Mouse (Mus musculus): ENCODE data around the gene Iah1. TPM values are rescaled to one million over a fixed set of nuclear protein-coding genes. Genes with fewer than 3 reads are reported as not detected.
A peak's percentile ranks its signal among the peaks of the same experiment; 100 is the strongest.

The Iah1 gene
- polyA plus RNA-seq, 1 experiment from 2014 or later, result 64.7 TPM

DNA sequence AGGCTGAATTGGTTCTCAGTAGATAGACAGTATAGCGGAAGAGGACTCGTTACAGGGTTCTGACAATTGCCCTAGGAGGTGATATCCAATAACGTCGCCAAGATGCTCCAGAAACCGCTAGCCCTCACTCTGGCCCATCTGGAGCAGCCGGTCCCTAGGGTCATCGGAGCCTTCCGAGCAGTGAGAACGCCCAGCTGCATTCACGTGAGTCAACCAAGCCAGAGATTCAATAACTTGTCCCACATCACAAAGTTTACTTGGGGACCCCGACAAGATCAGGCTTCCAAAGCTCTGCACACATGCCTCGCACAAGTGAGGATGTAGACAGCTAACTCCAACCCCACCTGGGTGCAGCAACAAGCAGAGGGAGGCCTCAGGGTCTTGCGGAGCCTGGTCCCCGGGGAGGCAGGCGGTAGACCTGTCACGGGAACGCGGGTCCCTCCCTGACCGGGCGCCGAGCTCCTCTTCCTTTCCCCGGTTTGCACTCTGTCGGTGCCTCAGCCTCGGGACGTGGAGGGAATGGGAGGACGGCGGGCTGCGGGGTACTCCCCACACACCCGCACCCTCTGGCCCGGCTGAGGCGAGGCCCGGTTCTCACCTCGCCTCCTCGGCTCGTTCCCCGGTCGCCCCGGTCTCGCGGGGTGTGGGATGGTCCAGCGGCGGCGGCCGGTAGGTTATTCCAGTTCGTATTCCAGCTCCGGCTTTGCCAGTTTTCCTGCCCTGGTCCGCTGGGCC lies 30.5 kb upstream of the Iah1 start:
- no peak for TF ChIP-seq EP300 (IDR thresholded peaks at IDR 0.05; ENCODE audit: low read depth)
- no peak for TF ChIP-seq CTCF (IDR thresholded peaks at IDR 0.05; ENCODE audit: low read depth)
- Histone ChIP-seq H3K4me2 (ENCODE audit: low read depth, low read length) (peak overlapping the region; percentile 96), H3K27ac (ENCODE audit: low read depth) (peak overlapping the region; percentile 71), H3K4me1 (ENCODE audit: insufficient read depth) (peaks cover 21% of the 10 kb centered on the region), H3K9me3 (ENCODE audit: low read length) (no peaks in the 10 kb centered on the region), H3K36me3 (replicated peaks; ENCODE audit: insufficient read depth, low read length) (peaks cover 5% of the 10 kb centered on the region), H3K27me3 (ENCODE audit: insufficient read depth, low read length) (no peaks in the 10 kb centered on the region), H3K4me3 (ENCODE audit: low read depth, low read length) (peak overlapping the region; percentile 93), H3K9ac (replicated peaks) (peak overlapping the region; percentile 92)
- ATAC-seq (peak; percentile 79), DNase-seq (no peak)
- under 1% methylated on average over 46 of the region's 47 CpGs for WGBS (ENCODE audit: insufficient replicate concordance)

DNA sequence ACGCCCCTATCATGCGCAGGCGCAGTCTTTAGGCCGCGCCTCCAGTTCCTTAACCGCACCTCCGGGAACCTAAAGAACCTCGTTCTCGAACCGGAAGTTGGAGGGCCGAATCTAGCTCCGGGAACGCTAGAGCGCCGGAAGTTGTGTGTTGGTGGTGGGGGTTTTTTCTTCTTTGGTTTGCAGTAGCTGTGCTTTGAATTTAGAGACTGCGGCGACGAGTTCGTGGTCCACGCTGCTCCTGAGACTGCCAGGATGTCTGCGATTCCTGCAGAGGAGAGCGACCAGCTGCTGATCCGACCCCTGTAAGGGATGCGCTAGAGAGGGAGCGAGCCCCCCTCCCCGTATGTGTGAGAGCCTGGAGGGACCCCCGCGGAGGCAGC lies 30.0 kb upstream of the Iah1 start, which contains the start of gene Itgb1bp1:
Itgb1bp1 (minus strand) TSS at position 42 of the 380 bp plus-strand sequence.
- H3K4me3 ChIP-seq (ENCODE audit: low read depth, low read length), result peak within 1 kb of the TSS; percentile 93
- peak within 1 kb of the TSS; percentile 92 for H3K9ac ChIP-seq (replicated peaks)
- WGBS (ENCODE audit: insufficient replicate concordance), result under 1% methylated on average over 28 of the region's 28 CpGs
- peak; percentile 95 for ATAC-seq
- peak within 1 kb of the TSS; percentile 91 for H3K27ac ChIP-seq (ENCODE audit: low read depth)
- H3K4me2 ChIP-seq (ENCODE audit: low read depth, low read length), result peak within 1 kb of the TSS; percentile 96
- H3K36me3 ChIP-seq (replicated peaks; ENCODE audit: insufficient read depth, low read length), result peaks cover 7% of the 10 kb centered on the region
- peak; percentile 99 for DNase-seq
- peaks cover 21% of the 10 kb centered on the region for H3K4me1 ChIP-seq (ENCODE audit: insufficient read depth)
- TF ChIP-seq CTCF (IDR thresholded peaks at IDR 0.05; ENCODE audit: low read depth) (no peak), EP300 (IDR thresholded peaks at IDR 0.05; ENCODE audit: low read depth) (peak; percentile 26; the same call in 1 of the 2 replicates)
- no peaks in the 10 kb centered on the region for H3K27me3 ChIP-seq (ENCODE audit: insufficient read depth, low read length)
- H3K9me3 ChIP-seq (ENCODE audit: low read length), result no peaks in the 10 kb centered on the region

GRCm38 (mm10) chr12:21286712-21287650 lies 29.2 kb upstream of the Iah1 start:
- DNase-seq, result peak; percentile 31
- WGBS (ENCODE audit: insufficient replicate concordance), result 14% methylated on average over 18 of the region's 18 CpGs

DNA sequence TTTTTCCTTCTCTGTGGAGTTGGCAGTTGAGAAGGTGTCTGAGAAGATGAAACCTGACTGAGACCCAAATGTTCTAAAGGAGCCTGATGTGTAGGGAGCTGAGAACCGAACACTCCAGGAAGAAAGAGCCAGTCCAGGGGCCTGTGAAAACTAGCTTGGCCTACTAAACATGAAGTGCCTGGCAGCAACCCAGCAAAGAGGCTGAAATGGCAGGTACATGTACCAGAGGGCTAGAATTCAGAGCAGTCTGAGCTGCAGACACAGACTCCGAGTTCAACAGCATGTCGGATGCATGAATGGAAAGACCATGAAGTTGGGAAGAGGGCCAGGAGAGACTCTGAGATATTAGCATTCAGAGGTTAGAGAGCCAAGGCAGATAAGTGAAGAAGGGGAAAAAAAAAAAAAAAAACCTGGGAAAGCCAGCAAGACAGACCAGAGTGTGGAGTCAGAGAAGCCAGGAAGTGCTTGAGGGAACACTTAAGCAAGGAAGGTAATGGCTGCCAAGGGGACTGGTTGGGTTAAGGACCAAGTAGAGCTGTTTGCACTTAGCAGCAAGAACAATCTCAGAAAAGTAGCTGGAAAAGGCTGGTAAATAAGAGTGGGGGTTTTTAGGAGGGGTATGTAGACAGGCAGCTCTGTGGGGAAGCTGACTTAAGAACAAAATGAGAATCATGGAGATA lies 27.3 kb upstream of the Iah1 start:
- no peak for DNase-seq
- WGBS (ENCODE audit: insufficient replicate concordance), result 94% methylated on average over 3 of the region's 3 CpGs
- Histone ChIP-seq H3K27ac (ENCODE audit: low read depth) (no peak overlapping the region), H3K4me2 (ENCODE audit: low read depth, low read length) (no peak overlapping the region), H3K9ac (replicated peaks) (no peak overlapping the region), H3K36me3 (replicated peaks; ENCODE audit: insufficient read depth, low read length) (peaks cover 23% of the 10 kb centered on the region), H3K4me3 (ENCODE audit: low read depth, low read length) (no peak overlapping the region), H3K9me3 (ENCODE audit: low read length) (no peaks in the 10 kb centered on the region), H3K27me3 (ENCODE audit: insufficient read depth, low read length) (no peaks in the 10 kb centered on the region), H3K4me1 (ENCODE audit: insufficient read depth) (peaks cover 21% of the 10 kb centered on the region)
- ATAC-seq, result no peak
- TF ChIP-seq EP300 (IDR thresholded peaks at IDR 0.05; ENCODE audit: low read depth), result no peak
- no peak for TF ChIP-seq CTCF (IDR thresholded peaks at IDR 0.05; ENCODE audit: low read depth)

More at GRCm38 (mm10) chr12:21286712-21287650, 29.2 kb upstream of the Iah1 start:
- Histone ChIP-seq H3K27me3 (ENCODE audit: insufficient read depth, low read length) (no peaks in the 10 kb centered on the region), H3K4me2 (ENCODE audit: low read depth, low read length) (peak overlapping the region; percentile 96), H3K36me3 (replicated peaks; ENCODE audit: insufficient read depth, low read length) (peaks cover 13% of the 10 kb centered on the region), H3K4me3 (ENCODE audit: low read depth, low read length) (peak overlapping the region; percentile 93), H3K27ac (ENCODE audit: low read depth) (peak overlapping the region; percentile 91), H3K9me3 (ENCODE audit: low read length) (no peaks in the 10 kb centered on the region), H3K4me1 (ENCODE audit: insufficient read depth) (peaks cover 21% of the 10 kb centered on the region), H3K9ac (replicated peaks) (peak overlapping the region; percentile 92)
- ATAC-seq, result no peak
- TF ChIP-seq EP300 (IDR thresholded peaks at IDR 0.05; ENCODE audit: low read depth) (no peak), CTCF (IDR thresholded peaks at IDR 0.05; ENCODE audit: low read depth) (no peak)

GRCm38 (mm10) chr12:21289651-21290050 lies 26.5 kb upstream of the Iah1 start:
- no peaks in the 10 kb centered on the region for H3K9me3 ChIP-seq (ENCODE audit: low read length)
- DNase-seq (no peak), ATAC-seq (no peak)
- peaks cover 31% of the 10 kb centered on the region for H3K36me3 ChIP-seq (replicated peaks; ENCODE audit: insufficient read depth, low read length)
- whole genome bisulfite sequencing (ENCODE audit: insufficient replicate concordance), result 75% methylated on average over 6 of the region's 6 CpGs
- peaks cover 21% of the 10 kb centered on the region for H3K4me1 ChIP-seq (ENCODE audit: insufficient read depth)
- H3K4me3 ChIP-seq (ENCODE audit: low read depth, low read length), result no peak overlapping the region
- H3K27ac ChIP-seq (ENCODE audit: low read depth), result no peak overlapping the region
- no peak for TF ChIP-seq EP300 (IDR thresholded peaks at IDR 0.05; ENCODE audit: low read depth)
- no peak overlapping the region for H3K4me2 ChIP-seq (ENCODE audit: low read depth, low read length)
- no peaks in the 10 kb centered on the region for H3K27me3 ChIP-seq (ENCODE audit: insufficient read depth, low read length)
- no peak overlapping the region for H3K9ac ChIP-seq (replicated peaks)

Measured in liver, postnatal 0 days (tissue).